Mouse (Mus musculus) spleen, adult 18-20 months (tissue): ENCODE measurements around the gene Usp6nl.

ENCODE experiments used
- DNase-seq, 2 experiments: peaks; one replicate each; pipeline ENCODE4 v3.0.0; 2022; ENCODE audit warnings: mixed read lengths in 2 of 2

Usp6nl gene

GRCm38 (mm10) chr2:6376941-6377340, 54.5 kb downstream of the Usp6nl start:
- no peak for DNase-seq

- DNase-seq: no peak
Measured at GRCm38 (mm10) chr2:6378590-6379205, 56.2 kb downstream of the Usp6nl start.

- DNase-seq: no peak
Measured at GRCm38 (mm10) chr2:6379731-6380212, 57.3 kb downstream of the Usp6nl start.

GRCm38 (mm10) chr2:6380401-6380800, 57.9 kb downstream of the Usp6nl start:
- no peak for DNase-seq

GRCm38 (mm10) chr2:6384407-6385146, 62.1 kb downstream of the Usp6nl start:
- DNase-seq: no peak

GRCm38 (mm10) chr2:6389162-6389561, 66.7 kb downstream of the Usp6nl start:
- no peak for DNase-seq

- no peak for DNase-seq
Measured at GRCm38 (mm10) chr2:6391261-6391660, 68.8 kb downstream of the Usp6nl start.

- DNase-seq: no peak
Measured at GRCm38 (mm10) chr2:6391940-6392339, 69.5 kb downstream of the Usp6nl start.

- no peak for DNase-seq
Measured at GRCm38 (mm10) chr2:6395851-6396625, 73.6 kb downstream of the Usp6nl start.

- DNase-seq: no peak
Measured at GRCm38 (mm10) chr2:6396626-6397146, 74.2 kb downstream of the Usp6nl start.

- DNase-seq: no peak
Measured at GRCm38 (mm10) chr2:6397166-6397565, 74.7 kb downstream of the Usp6nl start.

GRCm38 (mm10) chr2:6398826-6399225, 76.4 kb downstream of the Usp6nl start:
- DNase-seq: no peak

GRCm38 (mm10) chr2:6401039-6401438, 78.6 kb downstream of the Usp6nl start:
- no peak for DNase-seq

GRCm38 (mm10) chr2:6403375-6403774, 80.9 kb downstream of the Usp6nl start:
- DNase-seq: no peak

GRCm38 (mm10) chr2:6403991-6404390, 81.5 kb downstream of the Usp6nl start:
- no peak for DNase-seq

- DNase-seq: no peak
Measured at GRCm38 (mm10) chr2:6404627-6405026, 82.2 kb downstream of the Usp6nl start.

- DNase-seq: peak; percentile 42 to 65
Measured at GRCm38 (mm10) chr2:6405059-6406033, 82.9 kb downstream of the Usp6nl start.

GRCm38 (mm10) chr2:6407711-6408110, 85.2 kb downstream of the Usp6nl start:
- no peak for DNase-seq

GRCm38 (mm10) chr2:6412645-6413044, 90.2 kb downstream of the Usp6nl start:
- DNase-seq: no peak

- DNase-seq: no peak
Measured at GRCm38 (mm10) chr2:6413723-6414122, 91.3 kb downstream of the Usp6nl start.

GRCm38 (mm10) chr2:6414400-6414799, 91.9 kb downstream of the Usp6nl start:
- DNase-seq: no peak

- no peak for DNase-seq
Measured at GRCm38 (mm10) chr2:6417158-6417557, 94.7 kb downstream of the Usp6nl start.
